Mouse (Mus musculus): ENCODE measurements at regions not wholly inside any gene's neighbourhood (a gene's known extent, or its start where the extent isn't known, plus 50 kb on each side); places are given as distances from the start of the nearest gene placed in this dataset.

DNA sequence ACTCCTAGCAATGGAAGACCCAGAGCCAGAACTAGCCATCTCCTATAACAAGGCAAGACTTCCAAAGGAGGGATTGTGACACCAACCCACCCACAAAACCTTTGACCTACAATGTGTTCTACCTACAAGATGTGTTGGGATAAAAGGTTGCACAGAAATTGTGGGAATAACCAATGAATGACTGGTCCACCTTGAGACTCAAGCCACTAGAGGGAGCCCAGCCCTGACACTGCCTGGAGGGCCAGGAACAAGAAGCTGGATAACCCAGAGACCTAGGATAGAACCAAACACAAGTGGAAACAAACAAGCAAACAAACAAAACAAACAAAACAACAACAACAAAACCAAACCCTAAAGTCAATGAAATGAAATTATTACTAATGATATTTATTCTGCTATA is 288.8 kb downstream of the Dchs2 start:
- H3K36me3 ChIP-seq (ENCODE audit: control insufficient read depth, insufficient read depth, low read length, poor library complexity, severe bottlenecking): no peaks in the 10 kb centered on the region
- no peak overlapping the region for H3K27ac ChIP-seq (ENCODE audit: insufficient read depth, low read length)
- no peak overlapping the region for H3K4me3 ChIP-seq (ENCODE audit: low read depth, low read length)
- no peaks in the 10 kb centered on the region for H3K9me3 ChIP-seq (replicated peaks; ENCODE audit: control insufficient read depth, insufficient read depth, low read length, poor library complexity, severe bottlenecking)
- no peaks in the 10 kb centered on the region for H3K4me1 ChIP-seq (ENCODE audit: control insufficient read depth, insufficient read depth, low read length)
- H3K9ac ChIP-seq (ENCODE audit: low read depth, poor library complexity, severe bottlenecking): no peak overlapping the region
- no peaks in the 10 kb centered on the region for H3K27me3 ChIP-seq (ENCODE audit: control insufficient read depth, insufficient read depth, low read length, poor library complexity, severe bottlenecking)
- TF ChIP-seq CTCF (IDR thresholded peaks at IDR 0.05; ENCODE audit: low read depth, low read length) (peak; percentile 64), EP300 (IDR thresholded peaks at IDR 0.05; ENCODE audit: insufficient read depth, low read depth, low read length) (no peak)

DNA sequence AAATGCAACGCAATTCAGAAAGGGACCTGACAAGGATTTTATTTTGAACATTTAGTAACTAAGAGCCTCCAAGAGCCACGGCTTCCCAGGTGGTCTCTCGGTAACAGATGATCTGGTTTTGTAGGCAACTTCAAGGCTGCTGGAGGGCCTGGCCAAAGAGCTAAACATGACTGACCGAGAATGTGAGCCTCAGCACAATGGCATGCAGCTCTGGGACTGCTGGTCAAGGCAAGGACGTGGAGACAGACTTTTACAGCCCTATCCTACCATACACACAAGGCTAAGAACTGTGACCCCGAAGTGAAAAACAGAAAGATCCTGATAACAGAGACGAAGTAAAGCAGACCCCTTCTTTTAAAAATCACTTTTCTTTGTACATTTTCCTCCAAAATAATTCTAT is 296.5 kb downstream of the Dchs2 start:
- Histone ChIP-seq H3K4me1 (ENCODE audit: control insufficient read depth, insufficient read depth, low read length) (no peaks in the 10 kb centered on the region), H3K9me3 (replicated peaks; ENCODE audit: control insufficient read depth, insufficient read depth, low read length, poor library complexity, severe bottlenecking) (no peaks in the 10 kb centered on the region), H3K9ac (ENCODE audit: low read depth, poor library complexity, severe bottlenecking) (no peak overlapping the region), H3K27ac (ENCODE audit: insufficient read depth, low read length) (no peak overlapping the region), H3K27me3 (ENCODE audit: control insufficient read depth, insufficient read depth, low read length, poor library complexity, severe bottlenecking) (no peaks in the 10 kb centered on the region), H3K36me3 (ENCODE audit: control insufficient read depth, insufficient read depth, low read length, poor library complexity, severe bottlenecking) (no peaks in the 10 kb centered on the region), H3K4me3 (ENCODE audit: low read depth, low read length) (no peak overlapping the region)
- no peak for TF ChIP-seq CTCF (IDR thresholded peaks at IDR 0.05; ENCODE audit: low read depth, low read length)
- TF ChIP-seq EP300 (IDR thresholded peaks at IDR 0.05; ENCODE audit: insufficient read depth, low read depth, low read length): no peak
- no peak for TF ChIP-seq POLR2A (IDR thresholded peaks at IDR 0.05; ENCODE audit: insufficient read depth, low read length)

GRCm38 (mm10) chr3:83429376-83429775 is 301.6 kb downstream of the Dchs2 start:
- Histone ChIP-seq H3K4me3 (ENCODE audit: low read depth, low read length) (no peak overlapping the region), H3K36me3 (ENCODE audit: control insufficient read depth, insufficient read depth, low read length, poor library complexity, severe bottlenecking) (no peaks in the 10 kb centered on the region)
- TF ChIP-seq CTCF (IDR thresholded peaks at IDR 0.05; ENCODE audit: low read depth, low read length): no peak
- no peak for TF ChIP-seq POLR2A (IDR thresholded peaks at IDR 0.05; ENCODE audit: insufficient read depth, low read length)
- TF ChIP-seq EP300 (IDR thresholded peaks at IDR 0.05; ENCODE audit: insufficient read depth, low read depth, low read length): no peak

DNA sequence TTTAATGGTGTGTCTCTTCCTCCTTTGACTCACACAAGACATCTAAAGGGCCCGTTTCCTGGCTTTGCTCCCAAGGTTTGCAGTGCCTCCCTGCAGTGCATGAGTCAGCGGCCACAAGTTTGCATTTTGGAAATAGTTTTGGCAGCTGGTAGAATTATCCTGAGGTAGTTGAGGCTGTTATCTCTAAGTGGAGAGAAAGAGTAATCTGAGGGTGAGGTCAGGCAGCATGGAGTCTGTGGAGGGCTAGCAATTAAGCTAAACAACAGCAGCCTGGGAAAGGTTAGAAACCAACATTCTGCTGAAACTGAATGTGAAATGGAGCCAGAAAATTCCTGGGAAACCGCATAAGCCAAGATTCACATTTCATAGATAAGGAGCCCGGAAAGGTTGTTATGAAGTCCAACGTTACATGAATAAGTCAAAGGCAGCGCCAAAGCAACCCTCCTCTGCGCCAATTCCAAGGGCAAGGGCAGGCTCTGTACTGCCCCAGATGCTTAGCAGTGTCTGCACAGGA is 318.5 kb downstream of the Dchs2 start:
- no peak for TF ChIP-seq CTCF (IDR thresholded peaks at IDR 0.05; ENCODE audit: low read depth, low read length)
- no peak for TF ChIP-seq EP300 (IDR thresholded peaks at IDR 0.05; ENCODE audit: insufficient read depth, low read depth, low read length)
- no peak for TF ChIP-seq POLR2A (IDR thresholded peaks at IDR 0.05; ENCODE audit: insufficient read depth, low read length)
- no peaks in the 10 kb centered on the region for H3K4me1 ChIP-seq (ENCODE audit: control insufficient read depth, insufficient read depth, low read length)
- no peaks in the 10 kb centered on the region for H3K27me3 ChIP-seq (ENCODE audit: control insufficient read depth, insufficient read depth, low read length, poor library complexity, severe bottlenecking)
- H3K36me3 ChIP-seq (ENCODE audit: control insufficient read depth, insufficient read depth, low read length, poor library complexity, severe bottlenecking): no peaks in the 10 kb centered on the region
- no peaks in the 10 kb centered on the region for H3K9me3 ChIP-seq (replicated peaks; ENCODE audit: control insufficient read depth, insufficient read depth, low read length, poor library complexity, severe bottlenecking)
- H3K9ac ChIP-seq (ENCODE audit: low read depth, poor library complexity, severe bottlenecking): no peak overlapping the region
- no peak overlapping the region for H3K27ac ChIP-seq (ENCODE audit: insufficient read depth, low read length)
- H3K4me3 ChIP-seq (ENCODE audit: low read depth, low read length): no peak overlapping the region

More at GRCm38 (mm10) chr3:83429376-83429775, 301.6 kb downstream of the Dchs2 start:
- Histone ChIP-seq H3K27ac (ENCODE audit: insufficient read depth, low read length) (no peak overlapping the region), H3K27me3 (ENCODE audit: control insufficient read depth, insufficient read depth, low read length, poor library complexity, severe bottlenecking) (no peaks in the 10 kb centered on the region), H3K4me1 (ENCODE audit: control insufficient read depth, insufficient read depth, low read length) (no peaks in the 10 kb centered on the region), H3K9me3 (replicated peaks; ENCODE audit: control insufficient read depth, insufficient read depth, low read length, poor library complexity, severe bottlenecking) (no peaks in the 10 kb centered on the region), H3K9ac (ENCODE audit: low read depth, poor library complexity, severe bottlenecking) (no peak overlapping the region)

DNA sequence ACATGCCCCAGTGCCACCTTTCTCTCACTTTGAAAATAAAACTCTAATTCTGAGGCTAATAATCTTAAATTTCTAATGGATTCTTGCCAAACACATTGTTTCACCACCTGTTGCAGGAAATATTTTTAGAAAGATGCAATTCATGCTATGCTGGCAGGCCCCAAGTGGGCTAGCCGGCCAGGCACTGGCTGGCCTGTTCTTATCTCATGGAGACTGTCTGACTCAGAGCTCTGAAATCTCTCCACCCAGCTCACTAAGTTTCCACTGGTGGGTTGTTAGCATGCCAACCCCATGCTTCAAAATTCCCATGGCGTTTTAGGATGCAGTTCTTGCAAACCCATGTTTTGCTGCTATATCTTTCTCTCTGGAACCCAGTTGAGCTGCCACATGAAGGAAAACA is 315.5 kb upstream of the Sfrp2 start:
- Histone ChIP-seq H3K4me1 (ENCODE audit: control insufficient read depth, insufficient read depth, low read length) (no peaks in the 10 kb centered on the region), H3K27ac (ENCODE audit: insufficient read depth, low read length) (no peak overlapping the region), H3K36me3 (ENCODE audit: control insufficient read depth, insufficient read depth, low read length, poor library complexity, severe bottlenecking) (no peaks in the 10 kb centered on the region), H3K9me3 (replicated peaks; ENCODE audit: control insufficient read depth, insufficient read depth, low read length, poor library complexity, severe bottlenecking) (no peaks in the 10 kb centered on the region), H3K4me3 (ENCODE audit: low read depth, low read length) (no peak overlapping the region), H3K27me3 (ENCODE audit: control insufficient read depth, insufficient read depth, low read length, poor library complexity, severe bottlenecking) (no peaks in the 10 kb centered on the region), H3K9ac (ENCODE audit: low read depth, poor library complexity, severe bottlenecking) (no peak overlapping the region)
- TF ChIP-seq EP300 (IDR thresholded peaks at IDR 0.05; ENCODE audit: insufficient read depth, low read depth, low read length) (no peak), CTCF (IDR thresholded peaks at IDR 0.05; ENCODE audit: low read depth, low read length) (no peak), POLR2A (IDR thresholded peaks at IDR 0.05; ENCODE audit: insufficient read depth, low read length) (no peak)

- TF ChIP-seq POLR2A (IDR thresholded peaks at IDR 0.05; ENCODE audit: insufficient read depth, low read length): no peak
- Histone ChIP-seq H3K27ac (ENCODE audit: insufficient read depth, low read length) (no peak overlapping the region), H3K27me3 (ENCODE audit: control insufficient read depth, insufficient read depth, low read length, poor library complexity, severe bottlenecking) (no peaks in the 10 kb centered on the region), H3K9ac (ENCODE audit: low read depth, poor library complexity, severe bottlenecking) (no peak overlapping the region), H3K9me3 (replicated peaks; ENCODE audit: control insufficient read depth, insufficient read depth, low read length, poor library complexity, severe bottlenecking) (no peaks in the 10 kb centered on the region), H3K36me3 (ENCODE audit: control insufficient read depth, insufficient read depth, low read length, poor library complexity, severe bottlenecking) (no peaks in the 10 kb centered on the region), H3K4me1 (ENCODE audit: control insufficient read depth, insufficient read depth, low read length) (no peaks in the 10 kb centered on the region), H3K4me3 (ENCODE audit: low read depth, low read length) (no peak overlapping the region)
These were observed 314.8 kb upstream of the Sfrp2 start for GRCm38 (mm10) chr3:83451317-83451716.

Measured in ES-Bruce4 (cell line).